Mouse (Mus musculus): Measurements from ENCODE around the gene Mylk. TPM values are rescaled to one million over a fixed set of nuclear protein-coding genes. Genes with fewer than 3 reads are reported as not detected.

Mylk gene
- total and polyA plus RNA-seq, 3 experiments, result 28.3 to 42.3 (median 32.9) TPM

- H3K36me3 ChIP-seq (ENCODE audit: control insufficient read depth, insufficient read depth, low read length), result no peaks in the 10 kb centered on the region
- DNase-seq, result no peak
- no peak overlapping the region for H3K9ac ChIP-seq (ENCODE audit: low read depth, low read length)
- H3K4me3 ChIP-seq, result no peak overlapping the region
- H3K27ac ChIP-seq, result no peak overlapping the region
- 57% methylated on average over 11 of the region's 11 CpGs for WGBS
- H3K79me2 ChIP-seq (replicated peaks; ENCODE audit: control insufficient read depth, insufficient read depth, low read length), result no peaks in the 10 kb centered on the region
- H3K27me3 ChIP-seq (ENCODE audit: control insufficient read depth, insufficient read depth, low read length), result no peaks in the 10 kb centered on the region
- intact Hi-C loops (cut with DNase I), result no loop called here
- H3K4me1 ChIP-seq (ENCODE audit: control insufficient read depth, insufficient read depth, low read length), result peaks cover 10% of the 10 kb centered on the region
- TF ChIP-seq POLR2A (IDR thresholded peaks at IDR 0.05; ENCODE audit: insufficient read depth, low read depth, low read length), result no peak
- no peak for TF ChIP-seq CTCF (IDR thresholded peaks at IDR 0.05)
- no peak for TF ChIP-seq EP300 (IDR thresholded peaks at IDR 0.05; ENCODE audit: insufficient read depth, low read depth, low read length)
Observed at GRCm38 (mm10) chr16:34899071-34899808, 154.2 kb downstream of the Mylk start.

GRCm38 (mm10) chr16:34899997-34900396 is 155.0 kb downstream of the Mylk start:
- WGBS, result 74% methylated on average over 5 of the region's 5 CpGs
- intact Hi-C loops (cut with DNase I), result no loop called here
- no peaks in the 10 kb centered on the region for H3K27me3 ChIP-seq (ENCODE audit: control insufficient read depth, insufficient read depth, low read length)
- no peak overlapping the region for H3K9ac ChIP-seq (ENCODE audit: low read depth, low read length)
- no peak for DNase-seq
- H3K79me2 ChIP-seq (replicated peaks; ENCODE audit: control insufficient read depth, insufficient read depth, low read length), result no peaks in the 10 kb centered on the region
- peaks cover 16% of the 10 kb centered on the region for H3K4me1 ChIP-seq (ENCODE audit: control insufficient read depth, insufficient read depth, low read length)
- H3K4me3 ChIP-seq, result no peak overlapping the region
- TF ChIP-seq POLR2A (IDR thresholded peaks at IDR 0.05; ENCODE audit: insufficient read depth, low read depth, low read length), result no peak
- no peak for TF ChIP-seq EP300 (IDR thresholded peaks at IDR 0.05; ENCODE audit: insufficient read depth, low read depth, low read length)
- TF ChIP-seq CTCF (IDR thresholded peaks at IDR 0.05), result no peak
- H3K36me3 ChIP-seq (ENCODE audit: control insufficient read depth, insufficient read depth, low read length), result no peaks in the 10 kb centered on the region
- no peak overlapping the region for H3K27ac ChIP-seq

DNA sequence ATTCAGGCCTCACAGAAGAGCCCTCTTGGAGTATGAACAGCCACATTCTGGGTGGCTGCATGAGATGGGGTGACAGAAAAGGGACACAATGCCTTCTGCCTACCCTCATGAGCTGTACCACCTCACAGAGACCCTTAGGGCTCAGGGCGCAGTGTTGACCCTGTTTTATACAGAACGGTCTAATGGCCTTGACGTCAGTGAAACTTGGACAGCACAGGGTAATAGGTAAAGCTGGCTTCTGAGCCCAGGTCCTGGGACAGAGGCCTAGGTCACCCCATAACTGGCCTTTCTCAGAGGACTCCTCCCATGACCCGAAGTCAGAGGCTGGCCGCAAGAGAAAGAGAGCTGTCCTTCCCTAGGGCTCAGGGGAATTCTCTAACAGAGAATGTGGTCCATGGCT is 155.5 kb downstream of the Mylk start:
- no peak overlapping the region for H3K4me3 ChIP-seq
- intact Hi-C loops (cut with DNase I), result no loop called here
- no peak overlapping the region for H3K9ac ChIP-seq (ENCODE audit: low read depth, low read length)
- peaks cover 17% of the 10 kb centered on the region for H3K4me1 ChIP-seq (ENCODE audit: control insufficient read depth, insufficient read depth, low read length)
- peaks cover 2% of the 10 kb centered on the region; the same call in 1 of the 2 replicates for H3K36me3 ChIP-seq (ENCODE audit: control insufficient read depth, insufficient read depth, low read length)
- H3K79me2 ChIP-seq (replicated peaks; ENCODE audit: control insufficient read depth, insufficient read depth, low read length), result no peaks in the 10 kb centered on the region
- WGBS, result 89% methylated on average over 5 of the region's 5 CpGs
- TF ChIP-seq CTCF (IDR thresholded peaks at IDR 0.05) (no peak), EP300 (IDR thresholded peaks at IDR 0.05; ENCODE audit: insufficient read depth, low read depth, low read length) (no peak), POLR2A (IDR thresholded peaks at IDR 0.05; ENCODE audit: insufficient read depth, low read depth, low read length) (no peak)
- H3K27ac ChIP-seq, result no peak overlapping the region
- no peak for DNase-seq
- no peaks in the 10 kb centered on the region for H3K27me3 ChIP-seq (ENCODE audit: control insufficient read depth, insufficient read depth, low read length)

DNA sequence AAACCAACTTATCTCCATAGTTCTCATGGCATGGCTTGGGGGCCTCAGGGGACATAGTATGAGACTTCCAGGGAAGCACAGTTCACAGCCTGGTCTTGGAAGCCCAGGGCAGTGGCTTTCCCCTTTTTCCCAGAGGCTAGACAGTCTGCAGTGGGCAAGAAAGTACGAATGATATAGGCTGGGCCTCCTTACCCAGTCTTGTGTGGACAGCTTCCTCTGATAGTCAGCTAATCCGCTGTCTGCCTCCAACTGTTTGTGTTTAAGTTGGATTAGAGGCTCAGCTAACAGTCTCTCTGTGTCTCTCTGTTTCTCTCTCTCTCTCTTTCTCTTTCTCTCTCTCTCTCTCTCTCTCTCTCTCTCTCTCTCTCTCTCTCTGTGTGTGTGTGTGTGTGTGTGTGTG is 156.0 kb downstream of the Mylk start:
- DNase-seq, result no peak
- Histone ChIP-seq H3K36me3 (ENCODE audit: control insufficient read depth, insufficient read depth, low read length) (peaks cover 2% of the 10 kb centered on the region; the same call in 1 of the 2 replicates), H3K9ac (ENCODE audit: low read depth, low read length) (no peak overlapping the region), H3K79me2 (replicated peaks; ENCODE audit: control insufficient read depth, insufficient read depth, low read length) (no peaks in the 10 kb centered on the region), H3K27ac (no peak overlapping the region), H3K4me3 (no peak overlapping the region), H3K4me1 (ENCODE audit: control insufficient read depth, insufficient read depth, low read length) (peaks cover 17% of the 10 kb centered on the region), H3K27me3 (ENCODE audit: control insufficient read depth, insufficient read depth, low read length) (no peaks in the 10 kb centered on the region)
- WGBS, result 66% methylated on average over 2 of the region's 2 CpGs
- TF ChIP-seq POLR2A (IDR thresholded peaks at IDR 0.05; ENCODE audit: insufficient read depth, low read depth, low read length) (no peak), CTCF (IDR thresholded peaks at IDR 0.05) (no peak), EP300 (IDR thresholded peaks at IDR 0.05; ENCODE audit: insufficient read depth, low read depth, low read length) (no peak)
- intact Hi-C loops (cut with DNase I), result no loop called here

DNA sequence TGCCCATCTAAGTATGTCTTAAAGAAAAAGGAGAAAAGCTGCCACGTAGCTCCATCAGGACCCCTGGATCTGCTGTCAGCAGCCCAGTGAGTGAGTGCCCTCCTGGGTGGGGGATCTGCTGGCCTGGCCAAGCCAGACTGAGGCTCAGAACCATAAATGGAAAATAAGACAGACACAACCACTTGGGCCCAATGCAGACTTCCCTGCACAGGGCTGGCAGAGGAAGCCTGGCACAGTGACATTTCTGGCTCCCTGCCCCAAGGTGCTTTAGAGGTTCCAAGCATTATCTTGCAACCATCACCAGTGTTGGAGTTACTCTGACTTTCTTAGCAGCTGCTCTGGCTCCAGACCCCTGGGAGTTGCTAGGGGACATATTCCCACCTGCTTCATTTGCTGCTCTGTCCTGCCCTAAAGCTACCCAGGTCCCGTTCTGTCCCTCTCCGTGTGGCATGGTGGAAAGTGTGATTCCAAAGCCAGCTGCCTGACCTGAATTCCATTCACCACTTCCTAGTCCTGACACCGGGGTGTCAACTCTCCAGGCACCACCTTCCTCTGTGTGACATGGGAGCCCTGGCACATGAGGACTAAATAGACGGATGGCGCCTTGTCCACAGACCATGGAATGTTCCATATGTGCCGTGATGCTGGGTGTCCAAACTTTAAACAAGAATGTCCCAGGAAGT is 156.7 kb downstream of the Mylk start:
- intact Hi-C loops (cut with DNase I), result loop anchor here (1.0 kb wide), 1 partner anchor 66 kb away; no protein-coding TSS in a partner anchor
- WGBS, result 59% methylated on average over 7 of the region's 7 CpGs

More for the DNA sequence above, 156.7 kb downstream of the Mylk start:
- H3K36me3 ChIP-seq (ENCODE audit: control insufficient read depth, insufficient read depth, low read length), result peaks cover 2% of the 10 kb centered on the region; the same call in 1 of the 2 replicates
- no peaks in the 10 kb centered on the region for H3K79me2 ChIP-seq (replicated peaks; ENCODE audit: control insufficient read depth, insufficient read depth, low read length)
- no peak overlapping the region for H3K4me3 ChIP-seq
- DNase-seq, result peak in 1 of 2 experiments; percentile 37
- no peak for TF ChIP-seq CTCF (IDR thresholded peaks at IDR 0.05)
- no peak for TF ChIP-seq EP300 (IDR thresholded peaks at IDR 0.05; ENCODE audit: insufficient read depth, low read depth, low read length)
- no peak for TF ChIP-seq POLR2A (IDR thresholded peaks at IDR 0.05; ENCODE audit: insufficient read depth, low read depth, low read length)
- no peak overlapping the region for H3K9ac ChIP-seq (ENCODE audit: low read depth, low read length)
- H3K27me3 ChIP-seq (ENCODE audit: control insufficient read depth, insufficient read depth, low read length), result no peaks in the 10 kb centered on the region
- H3K4me1 ChIP-seq (ENCODE audit: control insufficient read depth, insufficient read depth, low read length), result peaks cover 17% of the 10 kb centered on the region
- peak overlapping the region; percentile 13; the same call in 1 of the 2 replicates for H3K27ac ChIP-seq
